Mouse (Mus musculus): ENCODE results near the gene Dmgdh. TPM values are rescaled to one million over a fixed set of nuclear protein-coding genes. Genes with fewer than 3 reads are reported as not detected.

The Dmgdh gene
- total and polyA plus RNA-seq, 2 experiments from 2014 or later = 0.19 TPM; not detected in 1

- no peak overlapping the region for H3K9ac ChIP-seq (replicated peaks; ENCODE audit: low read length, poor library complexity, severe bottlenecking)
- H3K4me2 ChIP-seq (ENCODE audit: low read depth, low read length, poor library complexity, severe bottlenecking) = no peak overlapping the region
- no peaks in the 10 kb centered on the region for H3K4me1 ChIP-seq (ENCODE audit: insufficient read depth, low read length)
- no peak for TF ChIP-seq CTCF (IDR thresholded peaks at IDR 0.05)
- no peak for DNase-seq (ENCODE audit: low spot score)
- no peak for ATAC-seq (ENCODE audit: low FRiP score)
- WGBS = 89% methylated on average over 4 of the region's 4 CpGs
- no peaks in the 10 kb centered on the region for H3K36me3 ChIP-seq (ENCODE audit: insufficient read depth, low read length)
- H3K9me3 ChIP-seq (ENCODE audit: low read length) = no peaks in the 10 kb centered on the region
- no peak overlapping the region for H3K27ac ChIP-seq (ENCODE audit: low read depth, low read length)
- no peak overlapping the region for H3K4me3 ChIP-seq (ENCODE audit: low read depth, low read length)
- H3K27me3 ChIP-seq (ENCODE audit: insufficient read depth, low read length) = no peaks in the 10 kb centered on the region
Measured at GRCm38 (mm10) chr13:93711226-93711625, 37.0 kb downstream of the Dmgdh start.

GRCm38 (mm10) chr13:93712362-93712761, 38.1 kb downstream of the Dmgdh start:
- no peak for DNase-seq (ENCODE audit: low spot score)
- H3K4me1 ChIP-seq (ENCODE audit: insufficient read depth, low read length) = no peaks in the 10 kb centered on the region
- ATAC-seq (ENCODE audit: low FRiP score) = no peak
- TF ChIP-seq CTCF (IDR thresholded peaks at IDR 0.05) = no peak
- no peak overlapping the region for H3K9ac ChIP-seq (replicated peaks; ENCODE audit: low read length, poor library complexity, severe bottlenecking)
- no peaks in the 10 kb centered on the region for H3K9me3 ChIP-seq (ENCODE audit: low read length)
- no peak overlapping the region for H3K27ac ChIP-seq (ENCODE audit: low read depth, low read length)
- no peaks in the 10 kb centered on the region for H3K27me3 ChIP-seq (ENCODE audit: insufficient read depth, low read length)
- no peak overlapping the region for H3K4me3 ChIP-seq (ENCODE audit: low read depth, low read length)
- no peaks in the 10 kb centered on the region for H3K36me3 ChIP-seq (ENCODE audit: insufficient read depth, low read length)
- WGBS = 94% methylated on average over 4 of the region's 4 CpGs
- no peak overlapping the region for H3K4me2 ChIP-seq (ENCODE audit: low read depth, low read length, poor library complexity, severe bottlenecking)

- Histone ChIP-seq H3K4me3 (ENCODE audit: low read depth, low read length) (no peak overlapping the region), H3K27ac (ENCODE audit: low read depth, low read length) (no peak overlapping the region), H3K9me3 (ENCODE audit: low read length) (no peaks in the 10 kb centered on the region), H3K36me3 (ENCODE audit: insufficient read depth, low read length) (no peaks in the 10 kb centered on the region), H3K4me2 (ENCODE audit: low read depth, low read length, poor library complexity, severe bottlenecking) (no peak overlapping the region), H3K9ac (replicated peaks; ENCODE audit: low read length, poor library complexity, severe bottlenecking) (no peak overlapping the region), H3K27me3 (ENCODE audit: insufficient read depth, low read length) (no peaks in the 10 kb centered on the region), H3K4me1 (ENCODE audit: insufficient read depth, low read length) (no peaks in the 10 kb centered on the region)
- WGBS = 89% methylated on average over 3 of the region's 3 CpGs
- ATAC-seq (ENCODE audit: low FRiP score) (no peak), DNase-seq (ENCODE audit: low spot score) (no peak)
- TF ChIP-seq CTCF (IDR thresholded peaks at IDR 0.05) = no peak
Measured at GRCm38 (mm10) chr13:93713826-93714225, 39.6 kb downstream of the Dmgdh start.

GRCm38 (mm10) chr13:93717113-93717512, 42.9 kb downstream of the Dmgdh start:
- H3K27me3 ChIP-seq (ENCODE audit: insufficient read depth, low read length) = no peaks in the 10 kb centered on the region
- no peaks in the 10 kb centered on the region for H3K36me3 ChIP-seq (ENCODE audit: insufficient read depth, low read length)
- ATAC-seq (ENCODE audit: low FRiP score) = no peak
- no peak overlapping the region for H3K9ac ChIP-seq (replicated peaks; ENCODE audit: low read length, poor library complexity, severe bottlenecking)
- no peak overlapping the region for H3K4me3 ChIP-seq (ENCODE audit: low read depth, low read length)
- DNase-seq (ENCODE audit: low spot score) = no peak
- no peak for TF ChIP-seq CTCF (IDR thresholded peaks at IDR 0.05)
- H3K27ac ChIP-seq (ENCODE audit: low read depth, low read length) = no peak overlapping the region
- no peaks in the 10 kb centered on the region for H3K9me3 ChIP-seq (ENCODE audit: low read length)
- H3K4me2 ChIP-seq (ENCODE audit: low read depth, low read length, poor library complexity, severe bottlenecking) = no peak overlapping the region
- WGBS = 45% methylated on average over 7 of the region's 7 CpGs
- H3K4me1 ChIP-seq (ENCODE audit: insufficient read depth, low read length) = no peaks in the 10 kb centered on the region

GRCm38 (mm10) chr13:93718948-93719347, 44.7 kb downstream of the Dmgdh start:
- Histone ChIP-seq H3K27me3 (ENCODE audit: insufficient read depth, low read length) (no peaks in the 10 kb centered on the region), H3K27ac (ENCODE audit: low read depth, low read length) (no peak overlapping the region), H3K36me3 (ENCODE audit: insufficient read depth, low read length) (no peaks in the 10 kb centered on the region), H3K4me1 (ENCODE audit: insufficient read depth, low read length) (no peaks in the 10 kb centered on the region), H3K9ac (replicated peaks; ENCODE audit: low read length, poor library complexity, severe bottlenecking) (no peak overlapping the region), H3K4me2 (ENCODE audit: low read depth, low read length, poor library complexity, severe bottlenecking) (peak overlapping the region; percentile 26; the same call in 1 of the 2 replicates), H3K9me3 (ENCODE audit: low read length) (no peaks in the 10 kb centered on the region), H3K4me3 (ENCODE audit: low read depth, low read length) (no peak overlapping the region)
- TF ChIP-seq CTCF (IDR thresholded peaks at IDR 0.05) = peak; percentile 95
- peak; percentile 84 for DNase-seq (ENCODE audit: low spot score)
- 2% methylated on average over 7 of the region's 7 CpGs for whole genome bisulfite sequencing
- ATAC-seq (ENCODE audit: low FRiP score) = no peak

GRCm38 (mm10) chr13:93721916-93722315, 47.7 kb downstream of the Dmgdh start:
- Histone ChIP-seq H3K27ac (ENCODE audit: low read depth, low read length) (no peak overlapping the region), H3K4me3 (ENCODE audit: low read depth, low read length) (no peak overlapping the region), H3K4me1 (ENCODE audit: insufficient read depth, low read length) (no peaks in the 10 kb centered on the region), H3K4me2 (ENCODE audit: low read depth, low read length, poor library complexity, severe bottlenecking) (no peak overlapping the region), H3K9me3 (ENCODE audit: low read length) (no peaks in the 10 kb centered on the region), H3K36me3 (ENCODE audit: insufficient read depth, low read length) (no peaks in the 10 kb centered on the region), H3K27me3 (ENCODE audit: insufficient read depth, low read length) (no peaks in the 10 kb centered on the region), H3K9ac (replicated peaks; ENCODE audit: low read length, poor library complexity, severe bottlenecking) (no peak overlapping the region)
- no peak for TF ChIP-seq CTCF (IDR thresholded peaks at IDR 0.05)
- ATAC-seq (ENCODE audit: low FRiP score) = no peak
- no peak for DNase-seq (ENCODE audit: low spot score)
- WGBS = 70% methylated on average over 4 of the region's 4 CpGs

Data from midbrain, postnatal 0 days (tissue).